Mouse (Mus musculus): ENCODE data around the gene Dthd1.

Gene Dthd1

DNA sequence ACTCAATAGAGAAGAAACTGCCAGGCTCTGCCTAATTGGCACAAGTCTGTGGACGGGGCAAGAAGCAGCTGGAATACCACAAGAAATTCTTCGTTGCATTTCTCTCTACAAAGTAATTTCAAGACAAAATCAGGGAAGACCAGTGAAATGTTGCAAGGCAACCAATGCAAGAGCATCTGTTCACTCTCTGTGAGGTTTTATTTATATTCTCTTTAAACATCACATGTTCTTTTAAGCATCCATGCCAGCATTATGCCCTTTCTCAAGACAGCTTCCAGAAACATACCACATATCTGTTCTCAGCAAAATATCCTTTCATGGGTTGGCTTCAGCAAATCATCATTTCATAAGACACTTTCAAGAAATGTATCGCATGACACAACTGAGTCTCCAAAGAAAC, 50.7 kb downstream of the Dthd1 start:
- no peak for DNase-seq

DNA sequence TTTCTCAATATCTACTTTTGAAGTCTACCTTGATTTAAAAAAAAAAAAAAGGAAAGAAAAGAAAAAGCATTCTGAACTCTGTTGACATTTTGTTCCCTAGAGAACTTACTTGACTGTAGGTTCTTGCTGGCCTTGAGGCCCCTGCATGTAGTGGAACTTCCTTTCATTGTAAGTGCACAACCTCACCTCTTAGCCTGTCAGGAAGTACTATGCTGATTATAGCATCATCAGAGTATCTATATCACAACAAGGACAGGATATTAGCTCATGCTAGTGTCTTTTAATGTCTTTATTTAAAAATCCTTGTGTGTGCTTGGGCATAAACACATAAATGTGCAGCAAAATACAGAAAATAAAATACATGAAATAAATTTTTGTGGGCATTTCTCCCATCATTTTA, 53.4 kb downstream of the Dthd1 start:
- DNase-seq = no peak

DNA sequence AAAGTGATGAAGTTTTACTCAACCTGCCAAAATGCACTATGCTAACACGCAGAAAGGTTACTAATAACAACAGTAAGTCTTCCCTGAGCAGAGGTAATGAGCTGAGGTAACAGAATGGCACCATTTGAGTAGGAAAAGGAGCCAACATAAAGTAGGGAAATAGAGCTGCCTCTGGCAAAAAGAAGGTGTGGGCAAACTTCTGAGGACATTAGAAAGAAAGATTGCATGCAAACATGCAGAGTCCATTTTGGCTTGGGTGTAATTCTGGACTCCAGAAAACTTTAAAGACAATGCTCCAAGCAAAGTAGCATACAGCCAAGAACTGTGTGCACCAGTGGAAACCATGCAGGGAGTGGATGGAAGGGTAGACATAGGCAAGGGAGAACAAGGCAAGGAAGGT, 65.9 kb downstream of the Dthd1 start:
- no peak for DNase-seq

DNA sequence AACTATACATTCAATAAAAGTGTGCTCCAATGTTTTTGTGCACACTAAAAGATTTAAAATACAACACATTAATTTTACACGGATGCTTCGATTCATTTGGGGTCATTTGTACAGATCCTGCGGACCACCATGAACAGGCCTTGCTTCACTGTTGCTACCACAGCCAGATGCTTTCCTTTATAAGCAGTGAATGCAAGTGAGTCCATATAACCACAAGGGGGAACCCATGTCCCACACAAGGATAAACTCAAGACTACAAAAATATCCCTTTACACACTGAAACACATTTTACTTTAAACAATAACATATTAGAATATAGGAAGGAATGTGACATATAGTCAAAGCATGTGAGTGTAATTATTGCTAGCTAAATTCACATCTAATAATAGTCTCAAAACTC, 81.7 kb downstream of the Dthd1 start:
- DNase-seq = peak; percentile 16

DNA sequence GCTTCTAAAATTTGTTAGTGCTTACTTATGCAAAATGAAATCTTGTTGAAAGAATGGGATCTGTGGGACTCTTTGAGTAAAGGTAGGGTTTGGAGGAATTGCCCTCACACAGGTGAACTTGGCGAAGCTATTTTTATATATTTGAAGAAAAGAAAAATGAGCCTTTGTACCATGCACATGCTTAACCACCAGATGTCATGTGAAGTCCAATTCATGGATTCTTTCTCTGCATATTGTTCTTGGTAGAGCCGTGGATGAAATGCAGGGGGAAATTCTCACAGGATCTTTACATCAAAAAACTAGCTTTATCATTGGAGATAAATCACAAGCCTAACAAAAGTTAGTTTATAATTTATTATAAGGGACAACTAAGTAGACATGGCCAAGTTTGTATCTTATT, 93.3 kb downstream of the Dthd1 start:
- no peak for DNase-seq

DNA sequence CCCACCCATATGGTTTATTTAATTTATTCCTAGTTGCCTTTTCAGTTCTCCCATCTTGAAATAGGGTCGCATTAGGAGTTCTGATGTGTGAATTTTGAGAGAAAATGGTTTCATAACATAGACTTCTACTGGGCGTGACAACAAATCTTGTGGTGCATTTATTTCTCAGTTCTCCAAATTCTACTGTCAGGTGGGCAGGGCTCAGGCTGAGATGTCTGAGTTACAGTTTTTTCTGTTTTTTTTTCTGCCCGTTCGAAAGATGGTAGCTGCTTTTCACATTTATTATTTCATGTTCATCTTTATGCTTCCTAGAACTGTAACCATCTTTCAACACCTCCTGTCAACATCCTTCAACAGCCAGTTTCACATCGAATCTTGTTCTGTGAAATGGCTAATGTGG, 95.5 kb downstream of the Dthd1 start:
- no peak for DNase-seq

DNA sequence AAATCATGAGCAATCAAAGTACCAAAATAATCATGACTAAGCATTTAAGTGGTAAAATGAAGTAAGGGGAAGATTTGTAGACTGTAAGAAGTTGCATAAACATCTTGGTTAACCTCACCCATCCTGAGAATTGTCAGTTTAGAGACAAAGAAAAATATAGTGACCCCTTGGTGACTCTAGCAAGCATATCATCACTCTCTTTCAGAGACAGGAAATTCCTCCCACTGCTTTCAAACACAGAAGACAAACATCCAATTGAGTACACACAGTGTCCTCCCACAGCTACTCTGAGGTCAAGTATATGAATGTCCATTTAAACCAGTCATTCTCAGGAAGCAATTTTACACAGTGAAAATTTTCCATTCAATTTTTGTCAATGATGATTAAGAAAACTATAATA, 111.0 kb downstream of the Dthd1 start:
- no peak for DNase-seq

All from cerebellum, adult 9-10 months (tissue).